Mouse (Mus musculus) layer of hippocampus, postnatal 36 days (tissue): ENCODE measurements around the gene Ldb1. TPM values are rescaled to one million over a fixed set of nuclear protein-coding genes. Genes with fewer than 3 reads are reported as not detected.
A peak's percentile ranks its signal among the peaks of the same experiment; 100 is the strongest.

Experiments
- DNase-seq, 2 experiments: peaks; one replicate each; pipeline ENCODE4 v3.0.0; 2022
- total RNA-seq, 2 experiments: library from RNA; stranded (reverse); gene quantifications; 2 replicates each; pipeline ENCODE4 v1.2.3; 2021

The Ldb1 gene
- total RNA-seq, result 100 to 1,000 TPM; 107 to 114 TPM

DNA sequence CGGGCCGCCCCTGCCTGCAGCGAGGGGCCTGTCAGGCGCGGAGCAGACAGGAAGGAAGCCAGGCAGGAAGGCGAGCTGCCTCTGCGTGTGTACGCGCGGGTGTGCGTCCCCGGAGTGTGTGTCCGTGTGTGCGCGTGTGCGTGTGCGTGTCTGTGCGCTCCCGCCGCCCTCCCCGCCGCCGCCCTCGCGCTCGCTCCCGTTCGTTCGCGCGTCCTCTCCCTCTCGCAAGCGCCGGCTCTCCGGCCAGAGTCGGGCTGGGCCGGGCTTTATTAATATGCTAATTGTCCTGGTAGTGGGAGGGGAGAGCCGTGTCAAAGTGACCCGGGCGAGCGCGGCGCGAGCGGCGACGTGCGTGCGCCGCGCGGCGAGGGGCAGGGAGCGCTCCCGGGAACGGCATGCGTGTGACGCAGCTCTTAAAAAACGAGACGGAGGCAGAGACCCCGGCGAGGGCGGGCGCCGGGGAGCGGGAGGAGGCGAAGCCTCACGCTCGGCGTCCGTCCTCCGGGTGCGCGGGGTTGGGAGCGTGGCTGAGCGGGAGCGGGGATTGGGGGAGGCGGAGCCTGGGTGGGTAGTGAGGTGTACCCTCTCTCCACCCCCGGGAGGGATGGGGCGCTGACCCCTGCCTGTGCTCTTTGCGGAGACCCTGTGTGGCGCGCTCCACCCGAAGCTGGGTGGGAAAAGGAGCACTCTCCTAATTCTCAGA is at the start of gene Ldb1:
Ldb1 (minus strand) TSS at position 222 of the 703 bp plus-strand sequence.
- peak; percentile 85 to 87 for DNase-seq

DNA sequence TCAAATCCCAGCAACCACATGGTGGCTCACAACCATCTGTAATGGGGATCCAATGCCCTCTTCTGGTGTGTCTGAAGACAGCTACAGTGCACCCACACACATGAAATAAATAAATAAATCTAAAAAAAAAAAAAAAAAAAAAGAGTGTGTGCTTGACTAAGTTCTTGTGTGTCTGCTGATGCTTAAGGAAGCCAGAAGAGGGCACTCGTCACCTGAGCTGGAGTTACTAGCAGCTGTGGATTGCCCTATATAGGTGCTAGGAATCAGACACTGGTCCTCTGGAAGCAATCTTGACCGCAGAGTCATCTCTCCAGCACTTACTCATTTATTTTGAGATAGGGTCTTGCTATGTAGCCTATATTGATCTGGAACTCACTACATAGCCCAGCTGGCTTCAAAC is 49.1 kb upstream of the Ldb1 start:
- DNase-seq, result no peak

DNA sequence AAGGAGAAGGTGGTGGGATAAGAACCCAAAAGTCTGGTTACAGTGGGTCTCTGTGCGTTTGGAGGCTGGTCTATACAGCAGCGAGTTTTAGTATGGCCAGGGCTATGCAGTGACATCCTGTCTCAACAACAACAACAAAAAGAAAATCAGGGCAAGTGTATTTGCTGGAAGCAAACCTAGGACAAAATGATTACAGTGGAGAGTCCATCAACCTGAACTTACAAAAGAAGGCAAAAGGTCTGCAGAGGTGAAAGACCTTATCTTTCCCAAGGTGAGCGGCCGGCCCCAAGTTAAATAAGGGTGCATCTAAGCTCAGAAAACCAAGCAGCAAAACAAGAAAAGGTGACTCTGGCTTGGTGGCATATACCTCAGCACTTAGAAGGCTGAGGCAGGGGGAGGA is 46.6 kb upstream of the Ldb1 start:
- DNase-seq, result no peak

DNA sequence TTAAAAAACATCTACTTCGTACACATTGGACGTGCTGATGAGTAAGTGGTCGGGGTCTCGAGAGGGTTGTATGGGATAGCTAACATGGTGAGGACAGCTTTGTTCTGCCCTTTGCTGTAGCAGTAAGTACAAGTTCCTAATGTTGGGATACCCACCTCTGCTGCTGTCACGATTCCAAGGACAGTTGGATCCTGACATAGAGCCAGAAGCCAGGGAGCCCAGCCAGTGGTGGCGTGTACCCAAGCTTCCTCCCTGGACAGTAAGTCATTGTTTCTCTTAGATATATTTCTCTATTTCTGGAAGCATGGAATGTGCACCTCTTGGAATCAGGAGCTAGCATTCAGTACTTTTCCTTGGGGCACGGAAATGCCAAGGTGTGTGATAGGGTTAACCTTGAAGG is 42.9 kb upstream of the Ldb1 start:
- no peak for DNase-seq

DNA sequence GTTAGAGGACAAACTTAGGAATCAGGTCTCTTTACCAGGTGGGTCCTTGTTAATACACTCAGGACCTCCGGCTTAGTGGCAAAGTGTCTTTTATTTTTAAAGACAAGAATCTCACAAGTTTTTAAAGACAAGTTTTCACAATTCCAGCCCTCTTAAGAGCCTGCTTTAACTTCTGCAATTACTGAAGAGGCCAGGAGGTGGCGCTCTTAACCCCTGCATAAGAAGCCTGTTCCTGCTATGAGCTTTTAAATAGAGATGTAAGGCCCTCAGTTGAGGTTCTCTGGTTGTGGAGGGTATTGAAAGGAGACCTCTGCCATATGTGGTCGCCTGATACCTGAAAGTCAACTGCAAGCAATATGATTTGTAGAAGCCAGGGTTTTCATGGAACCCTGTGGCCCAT is 41.3 kb upstream of the Ldb1 start:
- peak in 1 of 2 experiments; percentile 31 for DNase-seq

DNA sequence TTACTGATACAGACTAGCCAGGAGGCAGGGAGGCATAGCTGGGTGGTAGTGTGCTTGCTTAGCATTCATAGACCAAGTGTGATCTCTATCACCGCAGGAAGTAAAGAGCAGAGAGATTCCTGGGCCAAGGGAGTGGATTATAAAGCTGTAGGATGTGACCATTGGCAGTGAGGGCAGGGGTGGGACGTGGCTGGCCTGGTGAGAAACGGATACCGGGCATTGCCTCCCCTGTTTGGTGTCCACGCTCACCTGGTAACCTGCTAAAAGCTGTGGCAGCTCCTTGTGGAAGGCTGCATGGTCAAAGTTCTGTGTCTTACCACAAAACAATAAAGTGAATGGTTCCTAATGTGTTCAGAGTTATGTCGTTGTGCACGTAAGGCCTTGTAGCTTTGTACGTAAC is 40.2 kb upstream of the Ldb1 start:
- no peak for DNase-seq

DNA sequence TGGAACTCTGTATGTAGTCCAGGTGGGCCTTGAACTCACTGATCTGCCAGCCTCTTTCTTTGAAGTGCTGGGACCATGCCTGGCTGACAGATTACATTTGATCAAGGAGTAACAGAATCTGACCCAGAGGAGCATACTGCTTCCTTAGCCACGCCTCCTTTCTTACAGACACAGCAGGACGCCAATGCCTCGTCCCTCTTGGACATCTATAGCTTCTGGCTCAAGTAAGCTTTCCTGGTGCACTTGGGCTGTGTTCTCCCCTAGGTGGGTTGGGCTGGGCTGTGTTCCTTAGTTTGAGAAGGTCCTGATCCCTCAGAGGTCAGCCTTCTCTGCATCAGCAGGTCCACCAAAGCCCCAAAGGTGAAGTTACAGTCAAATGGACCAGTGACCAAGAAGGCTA is 33.5 kb upstream of the Ldb1 start:
- no peak for DNase-seq

DNA sequence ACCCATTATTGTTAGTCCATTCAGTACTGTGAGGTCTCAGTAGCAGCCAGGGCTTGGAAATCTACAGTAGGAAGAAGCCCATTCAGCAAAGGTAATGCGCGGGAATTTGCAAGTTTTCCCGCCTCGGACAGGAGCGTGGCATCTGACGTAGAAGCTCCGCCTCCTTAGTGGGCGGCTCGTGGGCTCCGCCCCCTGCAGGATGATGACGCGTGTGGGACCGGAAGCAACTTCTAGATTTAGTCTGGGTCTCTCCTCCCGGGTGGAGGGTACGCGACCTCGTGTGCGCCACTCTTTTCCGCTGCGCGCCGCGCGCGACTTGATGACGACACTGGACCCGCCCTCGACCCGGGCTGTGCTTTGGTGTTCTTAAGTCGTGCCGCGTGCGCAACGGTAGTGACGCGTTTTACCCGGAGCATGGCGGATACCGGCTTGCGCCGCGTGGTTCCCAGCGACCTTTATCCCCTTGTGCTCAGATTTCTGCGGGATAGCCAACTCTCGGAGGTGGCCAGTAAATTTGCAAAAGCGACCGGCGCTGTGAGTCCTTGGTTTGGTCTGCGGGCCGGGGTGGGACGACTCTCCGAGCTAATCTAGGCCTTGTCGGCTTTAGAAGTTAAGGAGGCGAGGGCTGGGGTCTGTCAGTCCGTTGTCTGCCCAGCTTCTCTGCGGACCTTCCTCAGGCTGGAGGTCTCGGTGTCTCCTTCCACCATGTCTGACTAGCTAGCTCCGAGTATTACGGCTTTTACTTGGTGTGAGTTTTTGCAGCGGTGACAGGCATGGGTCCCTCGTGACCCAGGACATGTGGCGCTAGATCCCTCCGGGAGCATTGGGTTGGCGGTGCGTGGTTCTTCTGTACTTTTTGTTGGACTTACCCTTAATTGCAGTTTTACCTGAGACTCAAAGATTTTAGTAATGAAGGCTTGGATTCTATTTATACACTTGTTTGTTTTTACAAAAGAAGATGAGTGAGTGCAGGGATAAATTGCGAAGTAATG is 30.9 kb upstream of the Ldb1 start, which contains the start of gene Nolc1:
Nolc1 (plus strand) TSS at position 248 of the 992 bp plus-strand sequence.
- peak; percentile 100 for DNase-seq

DNA sequence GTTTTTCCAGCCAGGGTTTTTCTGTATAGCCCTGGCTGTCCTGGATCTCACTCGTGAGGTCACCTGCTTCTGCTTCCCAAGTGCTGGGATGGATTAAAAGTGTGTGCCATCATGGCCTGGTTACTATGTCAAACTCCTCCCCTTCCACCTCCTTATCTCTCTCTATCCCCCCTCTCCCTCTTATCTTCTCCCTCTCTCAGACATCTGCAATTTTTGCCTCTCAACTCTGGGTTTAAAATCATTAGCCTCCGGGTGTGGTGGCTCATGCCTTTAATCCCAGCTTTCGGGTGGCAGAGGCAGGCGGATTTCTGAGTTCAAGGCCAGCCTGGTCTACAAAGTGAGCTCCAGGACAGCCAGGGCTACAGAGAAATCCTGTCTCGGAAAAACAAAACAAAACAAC is 29.3 kb upstream of the Ldb1 start:
- no peak for DNase-seq

DNA sequence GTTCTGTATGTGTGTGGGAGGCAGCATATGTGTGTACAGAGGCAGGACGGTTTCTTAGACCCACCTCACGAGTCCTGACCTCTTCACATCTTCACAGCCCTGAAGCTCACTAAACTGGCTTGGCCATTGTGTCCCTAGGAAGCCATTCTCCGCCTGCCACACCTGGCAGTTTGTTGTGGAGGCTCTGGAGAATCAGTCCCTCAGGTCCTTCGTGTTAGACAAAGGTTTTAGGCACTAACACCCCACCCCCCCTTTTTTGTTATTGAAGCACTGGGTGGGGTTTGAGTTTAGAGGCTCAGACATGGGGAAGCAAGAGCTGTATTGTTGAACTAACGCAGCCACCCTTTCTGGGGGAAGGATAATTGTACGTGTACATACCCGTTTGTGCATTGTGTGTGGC is 28.3 kb upstream of the Ldb1 start:
- no peak for DNase-seq

DNA sequence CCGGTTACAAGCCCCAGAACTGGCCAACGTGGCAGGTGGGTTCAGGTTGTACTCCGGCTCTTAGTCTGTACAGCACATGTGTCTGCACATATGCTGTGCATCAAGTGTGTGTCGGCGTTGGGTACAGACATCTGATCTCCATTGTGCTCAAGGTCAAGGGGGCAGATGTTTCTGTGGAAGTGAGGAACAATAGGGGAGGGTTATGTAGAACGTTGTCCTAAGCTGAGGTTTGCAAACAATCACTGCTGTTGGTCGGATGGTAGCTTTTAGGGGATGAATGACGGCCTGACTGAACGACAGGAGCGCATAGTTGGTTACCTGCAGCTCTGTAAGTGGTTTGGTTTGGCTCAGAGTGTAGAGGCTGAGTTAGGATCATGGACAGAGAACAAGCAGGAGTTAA is 23.0 kb upstream of the Ldb1 start:
- no peak for DNase-seq

DNA sequence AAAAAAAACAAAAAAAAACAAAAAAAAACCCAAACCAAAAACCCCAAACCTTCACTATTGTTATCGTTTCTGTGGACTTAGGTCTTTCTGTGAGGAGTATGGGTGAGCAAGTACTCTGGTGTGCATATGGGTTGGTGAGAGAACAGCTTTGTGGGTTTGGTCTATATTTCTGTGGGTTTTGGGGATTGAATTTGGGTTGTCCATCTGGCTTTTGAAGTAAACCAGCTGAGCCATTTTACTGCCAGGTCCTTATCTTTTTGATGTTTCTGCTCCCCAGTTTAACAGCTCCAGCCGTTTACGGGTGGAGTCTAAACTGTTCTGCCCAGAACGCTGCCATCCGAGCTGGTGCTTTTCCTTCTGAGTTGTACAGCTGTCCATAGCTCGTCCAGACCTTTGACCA is 15.8 kb upstream of the Ldb1 start:
- no peak for DNase-seq

DNA sequence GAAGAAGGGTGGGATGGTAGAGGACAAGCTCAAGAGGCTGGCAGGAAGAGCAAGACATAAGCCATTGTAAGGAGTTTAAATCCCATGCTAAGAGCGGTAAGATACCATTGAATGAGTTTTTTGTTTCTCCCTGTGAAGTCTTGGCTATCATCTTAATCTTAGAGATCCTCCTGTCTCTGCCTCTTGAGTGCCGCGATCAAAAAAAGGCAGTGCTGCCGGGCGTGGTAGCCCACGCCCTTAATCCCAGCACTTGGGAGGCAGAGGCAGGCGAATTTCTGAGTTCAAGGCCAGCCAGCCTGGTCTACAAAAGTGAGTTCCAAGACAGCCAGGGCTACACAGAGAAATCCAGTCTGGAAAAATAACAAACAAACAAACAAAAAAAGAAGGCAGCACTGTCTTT is 13.5 kb upstream of the Ldb1 start:
- DNase-seq, result no peak

DNA sequence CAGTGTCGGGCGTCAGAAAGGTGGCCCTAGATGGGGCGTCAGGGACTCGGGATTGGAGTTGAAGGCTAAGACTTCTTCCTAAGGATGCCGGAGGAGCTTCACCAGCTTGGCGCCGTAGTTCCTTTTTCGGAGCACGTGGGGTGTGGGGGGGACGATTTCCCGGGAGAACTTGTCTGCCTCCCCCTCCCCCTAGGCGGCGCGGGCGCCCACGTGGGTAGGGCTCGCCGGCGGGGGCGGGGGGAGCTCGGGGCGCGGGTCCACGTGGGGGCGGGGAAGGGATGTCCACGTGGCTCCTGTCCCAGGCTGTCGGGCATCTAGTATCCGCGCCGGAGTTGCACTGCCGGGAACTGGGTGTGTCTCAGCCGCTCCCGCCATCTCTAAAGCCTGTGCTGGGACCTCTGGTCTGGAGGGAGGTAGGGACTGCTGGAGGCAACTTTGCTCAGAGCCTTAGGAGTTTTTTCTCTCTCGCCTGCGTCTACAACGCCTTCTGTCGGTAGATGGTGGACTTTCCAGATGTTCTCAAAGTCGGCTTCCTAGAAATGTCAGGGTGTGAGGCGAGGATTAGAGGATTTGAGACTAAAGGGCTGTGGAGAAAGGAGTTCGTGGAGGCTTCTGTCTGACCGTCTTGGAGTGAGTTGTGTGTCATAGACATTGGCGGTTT is 12.1 kb upstream of the Ldb1 start:
- peak in 1 of 2 experiments; percentile 80 for DNase-seq

DNA sequence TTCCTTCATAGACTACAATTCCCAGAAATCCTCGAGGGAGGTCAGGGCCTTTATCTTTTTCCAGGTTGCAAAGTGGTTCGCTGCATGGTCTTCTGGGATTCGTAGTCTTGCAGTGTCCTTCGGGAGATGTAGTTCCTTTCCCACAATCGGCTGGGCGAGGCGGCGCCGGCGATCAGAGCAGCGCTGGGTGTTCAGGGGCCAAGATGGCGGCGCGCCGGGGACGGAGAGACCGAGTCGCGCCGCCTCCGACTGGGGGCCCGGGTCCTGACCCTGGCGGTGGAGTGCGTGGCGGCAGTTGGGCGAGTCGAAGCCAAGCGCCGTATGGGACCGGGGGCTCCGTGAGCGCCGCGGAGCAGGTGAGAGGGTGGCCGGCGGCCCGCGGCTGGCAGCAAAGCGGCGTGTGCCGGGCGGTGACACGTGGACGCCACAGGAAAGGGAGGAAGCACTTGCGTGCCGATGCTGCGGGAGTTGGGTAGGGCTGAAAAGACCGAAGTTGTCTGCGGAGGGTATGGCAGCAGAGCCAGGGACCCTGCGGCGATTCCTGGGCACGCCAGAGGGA is 11.5 kb upstream of the Ldb1 start:
- peak; percentile 90 to 92 for DNase-seq

DNA sequence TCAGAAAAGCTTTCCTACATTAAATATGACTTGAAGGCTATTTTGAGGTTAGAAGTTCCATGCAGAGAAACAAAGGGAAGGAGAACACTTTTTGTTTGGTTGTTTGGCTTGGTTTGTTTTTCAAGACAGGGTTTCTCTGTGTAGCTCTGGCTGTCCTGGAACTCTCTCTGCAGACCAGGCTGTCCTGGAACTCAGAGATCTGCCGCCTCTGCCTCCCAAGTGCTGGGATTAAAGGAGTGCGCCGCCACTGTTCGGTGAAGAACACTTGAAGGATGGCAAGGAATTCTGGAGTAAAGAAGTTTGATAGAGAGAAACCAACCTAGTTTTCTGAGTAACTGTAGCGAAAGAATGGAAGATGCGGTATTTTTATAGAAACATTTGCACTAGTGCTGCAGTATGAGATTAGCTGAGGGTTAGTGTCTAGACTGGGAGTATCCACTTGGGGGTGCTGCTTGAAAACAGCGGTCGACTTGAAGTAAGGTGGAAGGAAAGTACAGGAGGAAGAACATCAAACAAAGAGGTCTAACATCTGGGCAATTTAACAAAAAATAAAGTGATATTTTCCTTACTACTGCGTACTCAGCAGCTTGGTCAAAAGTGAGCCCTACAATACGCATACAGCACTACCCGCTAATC is 10.9 kb upstream of the Ldb1 start:
- no peak for DNase-seq

DNA sequence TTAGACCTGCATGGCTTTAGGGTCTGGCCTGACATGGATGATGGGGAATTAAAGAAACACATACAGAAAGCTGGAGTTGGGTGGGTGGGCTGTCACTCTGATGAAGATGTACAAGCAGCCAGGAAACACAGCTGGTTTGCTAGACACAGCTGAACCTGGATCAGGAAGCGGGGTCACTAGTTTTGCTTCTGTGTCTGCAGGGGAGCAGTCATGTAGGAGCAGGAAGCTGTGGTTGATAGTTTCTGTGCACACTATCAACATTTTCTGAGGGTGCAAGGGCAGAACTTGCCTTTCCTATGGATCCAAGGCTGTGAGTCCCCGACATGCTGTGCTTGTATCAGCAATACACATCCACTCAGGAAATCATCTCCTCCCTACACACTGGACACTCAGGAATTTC is 5.4 kb upstream of the Ldb1 start:
- no peak for DNase-seq

DNA sequence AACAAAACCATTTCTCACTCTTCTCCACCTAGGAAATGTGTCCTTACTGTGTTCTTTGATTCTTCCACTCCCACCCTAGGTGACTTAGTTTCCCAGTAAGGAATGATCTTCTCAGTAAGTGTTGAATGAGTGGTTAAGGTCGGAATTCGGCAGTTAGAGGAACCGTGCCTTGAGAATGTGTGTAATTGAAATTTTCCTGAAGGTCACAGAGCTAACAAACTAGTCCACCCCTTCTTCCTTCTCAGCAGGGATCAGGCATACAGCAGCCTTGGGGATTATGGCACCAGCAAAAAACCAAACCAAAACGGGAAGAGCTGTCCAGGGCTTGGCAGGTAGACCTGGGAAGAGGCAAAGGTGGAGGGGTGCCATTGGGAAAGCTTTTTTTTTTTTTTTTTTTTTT is 4.1 kb upstream of the Ldb1 start:
- no peak for DNase-seq

DNA sequence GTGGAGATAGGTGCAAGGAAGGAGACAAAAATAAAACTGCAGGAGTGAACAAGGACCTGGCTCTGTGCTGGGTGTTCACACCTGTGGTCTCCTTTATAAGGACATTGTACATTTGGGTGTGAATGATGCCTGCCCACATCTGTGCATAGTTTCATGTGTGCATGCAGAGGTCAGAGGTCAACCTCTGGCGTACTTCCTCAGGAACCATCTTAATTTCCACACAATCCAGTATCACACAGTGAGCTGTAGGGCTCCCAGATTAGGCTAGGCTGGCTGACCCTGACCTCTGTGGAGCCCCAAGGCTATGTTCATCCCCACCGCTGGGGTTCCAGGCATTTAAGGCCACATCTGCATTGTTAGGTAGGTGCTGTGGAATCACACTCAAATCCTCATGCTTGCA is 2.4 kb upstream of the Ldb1 start:
- no peak for DNase-seq

DNA sequence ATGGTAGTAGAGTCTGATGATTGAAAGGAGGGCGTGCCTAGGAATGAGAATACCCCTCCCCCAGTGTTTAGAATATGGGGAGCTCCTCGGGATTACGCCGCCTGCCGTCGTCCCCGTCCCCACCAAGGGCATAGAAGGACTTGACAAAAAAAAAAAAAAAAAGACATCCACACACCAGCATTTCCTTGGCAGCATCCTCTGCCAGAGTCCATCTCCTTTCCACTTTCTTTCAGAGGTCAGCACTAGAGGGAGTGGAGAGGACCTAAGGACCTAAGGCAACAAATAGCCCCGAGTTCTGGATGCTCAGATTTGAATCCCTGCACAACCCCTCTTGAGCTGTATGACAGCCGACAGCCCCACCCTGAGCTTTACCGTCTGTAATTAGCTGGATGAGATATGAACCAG is 1.6 kb upstream of the Ldb1 start:
- DNase-seq, result no peak

DNA sequence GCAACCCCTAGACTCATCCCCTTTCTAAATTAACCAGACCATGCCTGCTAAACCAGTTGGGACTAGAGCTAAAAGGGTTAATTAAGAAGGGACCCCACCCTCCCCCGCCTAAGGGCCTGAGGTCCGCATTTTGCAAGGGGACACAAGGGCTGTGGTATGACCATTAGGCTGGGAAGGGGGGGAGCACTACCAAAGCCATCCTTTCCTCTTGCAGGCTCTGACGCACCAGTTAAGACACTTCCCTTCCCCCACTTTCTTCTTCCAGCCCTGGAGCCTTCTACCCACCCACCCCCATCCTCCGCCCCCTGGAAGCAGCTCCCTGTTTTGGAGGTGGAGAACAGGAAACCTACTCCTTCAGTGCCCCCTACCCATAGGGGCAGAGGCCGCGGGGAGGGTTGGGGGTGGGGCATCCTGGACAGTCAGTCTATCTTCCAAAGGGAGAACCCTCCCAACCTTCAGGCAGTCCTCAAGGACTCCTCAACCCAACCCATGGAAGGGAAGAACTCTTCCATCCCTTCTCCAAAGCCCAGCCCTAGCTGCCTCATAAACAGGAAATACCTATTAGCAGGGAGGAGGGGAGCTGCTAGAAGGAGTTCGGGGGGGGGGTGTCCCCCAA is 790 bp upstream of the Ldb1 start:
- no peak for DNase-seq
